Mouse (Mus musculus): ENCODE data around the gene Spdl1. TPM values are rescaled to one million over a fixed set of nuclear protein-coding genes. Genes with fewer than 3 reads are reported as not detected.

Spdl1 gene
- polyA plus RNA-seq, 1 experiment from 2014 or later: 27.9 TPM

GRCm38 (mm10) chr11:34759582-34759981, 73.9 kb downstream of the Spdl1 start:
- no peaks in the 10 kb centered on the region for H3K36me3 ChIP-seq (ENCODE audit: control insufficient read depth, insufficient read depth, low read length)
- no peak overlapping the region for H3K4me2 ChIP-seq (ENCODE audit: low read depth, low read length, severe bottlenecking)
- ATAC-seq (replicated peaks; ENCODE audit: low FRiP score) (no peak), DNase-seq (ENCODE audit: low spot score) (no peak)
- H3K27me3 ChIP-seq (ENCODE audit: control insufficient read depth, insufficient read depth, low read length): no peaks in the 10 kb centered on the region
- no peak overlapping the region for H3K4me3 ChIP-seq (ENCODE audit: low read depth, low read length)
- H3K4me1 ChIP-seq (replicated peaks; ENCODE audit: control insufficient read depth, insufficient read depth, low read length): no peaks in the 10 kb centered on the region
- no peaks in the 10 kb centered on the region for H3K9me3 ChIP-seq (ENCODE audit: control insufficient read depth, low read length)
- WGBS: 85% methylated on average over 4 of the region's 4 CpGs
- no peak overlapping the region for H3K9ac ChIP-seq (ENCODE audit: low read length)
- no peak overlapping the region for H3K27ac ChIP-seq (ENCODE audit: low read depth, low read length)

Other genes starting within 250 kb of the Spdl1 start
- gene Dock2, start 49.7 kb downstream of the Spdl1 start, polyA plus RNA-seq (2014; fragmentation: Nextera tagmentation; extraction: Ambion mirVana): 0.67 and 1.1 TPM in 2 replicates